Mouse (Mus musculus): Measurements from ENCODE around the gene Tnfrsf25. TPM values are rescaled to one million over a fixed set of nuclear protein-coding genes. Genes with fewer than 3 reads are reported as not detected.

Tnfrsf25 gene
- polyA plus RNA-seq, 1 experiment from 2014 or later = 0.12 TPM

- H3K4me1 ChIP-seq (ENCODE audit: control insufficient read depth, low read depth, low read length) = peaks cover 25% of the 10 kb centered on the region
Observed at GRCm38 (mm10) chr4:152153771-152154177, 38.0 kb downstream of the Tnfrsf25 start.

DNA sequence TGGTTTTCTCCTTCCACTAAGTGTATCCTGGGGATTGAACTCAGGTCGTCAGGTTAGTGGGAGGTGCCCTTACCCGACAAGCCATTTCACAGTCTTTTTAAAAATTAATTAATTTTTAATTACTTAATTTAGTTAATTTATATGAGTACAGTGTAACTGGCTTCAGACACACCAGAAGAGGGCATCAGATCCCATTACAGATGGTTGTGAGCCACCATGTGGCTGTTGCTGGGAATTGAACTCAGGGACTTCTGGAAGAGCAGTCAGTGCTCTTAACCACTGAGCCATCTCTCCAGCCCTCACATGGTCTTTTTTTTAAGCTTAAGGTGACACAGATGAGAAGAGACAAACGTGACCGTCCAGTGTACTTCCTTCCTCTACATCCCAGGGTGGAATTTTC is 39.3 kb downstream of the Tnfrsf25 start:
- H3K4me2 ChIP-seq (ENCODE audit: low read depth, low read length) = no peak overlapping the region
- H3K9me3 ChIP-seq (replicated peaks; ENCODE audit: control insufficient read depth, low read length) = no peaks in the 10 kb centered on the region
- H3K27ac ChIP-seq (ENCODE audit: low read length) = no peak overlapping the region
- peaks cover 57% of the 10 kb centered on the region for H3K27me3 ChIP-seq (ENCODE audit: control insufficient read depth, insufficient read depth, low read depth, low read length)
- WGBS (ENCODE audit: insufficient replicate concordance) = 55% methylated on average over 4 of the region's 4 CpGs
- H3K9ac ChIP-seq (ENCODE audit: low read depth, low read length) = no peak overlapping the region
- no peak overlapping the region for H3K4me3 ChIP-seq (ENCODE audit: low read depth, low read length)
- ATAC-seq (ENCODE audit: low read depth) = no peak
- peaks cover 31% of the 10 kb centered on the region for H3K4me1 ChIP-seq (ENCODE audit: control insufficient read depth, low read depth, low read length)
- no peaks in the 10 kb centered on the region for H3K36me3 ChIP-seq (ENCODE audit: control insufficient read depth, insufficient read depth)

More at GRCm38 (mm10) chr4:152153771-152154177, 38.0 kb downstream of the Tnfrsf25 start:
- peak overlapping the region; percentile 14; the same call in 1 of the 2 replicates for H3K4me3 ChIP-seq (ENCODE audit: low read depth, low read length)
- no peaks in the 10 kb centered on the region for H3K9me3 ChIP-seq (replicated peaks; ENCODE audit: control insufficient read depth, low read length)
- H3K4me2 ChIP-seq (ENCODE audit: low read depth, low read length) = peak overlapping the region; percentile 43
- peak; percentile 34 for ATAC-seq (ENCODE audit: low read depth)
- H3K36me3 ChIP-seq (ENCODE audit: control insufficient read depth, insufficient read depth) = no peaks in the 10 kb centered on the region
- H3K9ac ChIP-seq (ENCODE audit: low read depth, low read length) = no peak overlapping the region
- H3K27ac ChIP-seq (ENCODE audit: low read length) = no peak overlapping the region
- WGBS (ENCODE audit: insufficient replicate concordance) = 1% methylated on average over 23 of the region's 23 CpGs
- H3K27me3 ChIP-seq (ENCODE audit: control insufficient read depth, insufficient read depth, low read depth, low read length) = peaks cover 51% of the 10 kb centered on the region

- no peak for ATAC-seq (ENCODE audit: low read depth)
- peak overlapping the region; percentile 40 for H3K4me3 ChIP-seq (ENCODE audit: low read depth, low read length)
- H3K4me2 ChIP-seq (ENCODE audit: low read depth, low read length) = peak overlapping the region; percentile 61
- peaks cover 19% of the 10 kb centered on the region for H3K4me1 ChIP-seq (ENCODE audit: control insufficient read depth, low read depth, low read length)
- H3K9ac ChIP-seq (ENCODE audit: low read depth, low read length) = no peak overlapping the region; the same call in 1 of the 2 replicates
- H3K9me3 ChIP-seq (replicated peaks; ENCODE audit: control insufficient read depth, low read length) = no peaks in the 10 kb centered on the region
- 11% methylated on average over 21 of the region's 21 CpGs for WGBS (ENCODE audit: insufficient replicate concordance)
- H3K27ac ChIP-seq (ENCODE audit: low read length) = no peak overlapping the region
- H3K36me3 ChIP-seq (ENCODE audit: control insufficient read depth, insufficient read depth) = no peaks in the 10 kb centered on the region
- H3K27me3 ChIP-seq (ENCODE audit: control insufficient read depth, insufficient read depth, low read depth, low read length) = peaks cover 59% of the 10 kb centered on the region
Observed at GRCm38 (mm10) chr4:152157779-152158584, 42.2 kb downstream of the Tnfrsf25 start.

GRCm38 (mm10) chr4:152158585-152159284 is 43.0 kb downstream of the Tnfrsf25 start, which contains the start of gene Hes2:
Gene Hes2, plus strand, starts transcription at chr4:152158867.
- peak within 1 kb of the TSS; percentile 40 for H3K4me3 ChIP-seq (ENCODE audit: low read depth, low read length)
- WGBS (ENCODE audit: insufficient replicate concordance) = 3% methylated on average over 35 of the region's 35 CpGs
- no peaks in the 10 kb centered on the region for H3K36me3 ChIP-seq (ENCODE audit: control insufficient read depth, insufficient read depth)
- H3K9ac ChIP-seq (ENCODE audit: low read depth, low read length) = no peak within 1 kb of the TSS; the same call in 1 of the 2 replicates
- H3K27ac ChIP-seq (ENCODE audit: low read length) = no peak within 1 kb of the TSS
- peaks cover 52% of the 10 kb centered on the region for H3K27me3 ChIP-seq (ENCODE audit: control insufficient read depth, insufficient read depth, low read depth, low read length)
- peak within 1 kb of the TSS; percentile 61 for H3K4me2 ChIP-seq (ENCODE audit: low read depth, low read length)
- no peaks in the 10 kb centered on the region for H3K9me3 ChIP-seq (replicated peaks; ENCODE audit: control insufficient read depth, low read length)
- peaks cover 15% of the 10 kb centered on the region for H3K4me1 ChIP-seq (ENCODE audit: control insufficient read depth, low read depth, low read length)
- peak; percentile 14 for ATAC-seq (ENCODE audit: low read depth)

DNA sequence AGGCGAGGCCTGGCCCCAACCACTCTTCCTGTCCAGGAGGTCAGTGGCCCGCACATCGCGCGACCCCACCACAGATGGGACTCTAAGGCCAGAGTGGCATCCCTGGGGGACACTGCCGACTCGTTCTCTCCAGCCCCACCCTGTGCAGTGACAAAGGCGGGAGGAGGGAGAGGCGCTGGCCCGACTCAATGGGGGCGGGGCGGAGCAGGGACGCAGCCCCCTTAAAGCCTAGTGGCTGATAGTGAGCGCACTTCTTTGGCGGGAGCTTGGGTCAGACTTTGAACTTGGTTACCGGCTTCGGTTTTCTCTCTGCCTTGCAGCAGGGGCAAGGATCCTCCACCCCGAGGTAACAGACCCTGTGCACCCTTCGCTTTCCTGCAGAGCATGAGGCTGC is 43.5 kb downstream of the Tnfrsf25 start:
- no peak overlapping the region for H3K9ac ChIP-seq (ENCODE audit: low read depth, low read length)
- peaks cover 52% of the 10 kb centered on the region for H3K27me3 ChIP-seq (ENCODE audit: control insufficient read depth, insufficient read depth, low read depth, low read length)
- peaks cover 15% of the 10 kb centered on the region for H3K4me1 ChIP-seq (ENCODE audit: control insufficient read depth, low read depth, low read length)
- H3K4me2 ChIP-seq (ENCODE audit: low read depth, low read length) = peak overlapping the region; percentile 61; the same call in 1 of the 2 replicates
- ATAC-seq (ENCODE audit: low read depth) = no peak
- H3K4me3 ChIP-seq (ENCODE audit: low read depth, low read length) = peak overlapping the region; percentile 40
- WGBS (ENCODE audit: insufficient replicate concordance) = 2% methylated on average over 18 of the region's 19 CpGs
- H3K9me3 ChIP-seq (replicated peaks; ENCODE audit: control insufficient read depth, low read length) = no peaks in the 10 kb centered on the region
- no peaks in the 10 kb centered on the region for H3K36me3 ChIP-seq (ENCODE audit: control insufficient read depth, insufficient read depth)
- no peak overlapping the region for H3K27ac ChIP-seq (ENCODE audit: low read length)

- no peak for ATAC-seq (ENCODE audit: low read depth)
- Histone ChIP-seq H3K9ac (ENCODE audit: low read depth, low read length) (no peak overlapping the region), H3K4me3 (ENCODE audit: low read depth, low read length) (no peak overlapping the region), H3K4me2 (ENCODE audit: low read depth, low read length) (no peak overlapping the region), H3K9me3 (replicated peaks; ENCODE audit: control insufficient read depth, low read length) (no peaks in the 10 kb centered on the region), H3K27ac (ENCODE audit: low read length) (no peak overlapping the region), H3K27me3 (ENCODE audit: control insufficient read depth, insufficient read depth, low read depth, low read length) (peaks cover 52% of the 10 kb centered on the region), H3K36me3 (ENCODE audit: control insufficient read depth, insufficient read depth) (no peaks in the 10 kb centered on the region), H3K4me1 (ENCODE audit: control insufficient read depth, low read depth, low read length) (peaks cover 15% of the 10 kb centered on the region)
- 27% methylated on average over 4 of the region's 4 CpGs for WGBS (ENCODE audit: insufficient replicate concordance)
Observed at GRCm38 (mm10) chr4:152160748-152161147, 45.0 kb downstream of the Tnfrsf25 start.

- Histone ChIP-seq H3K4me2 (ENCODE audit: low read depth, low read length) (no peak overlapping the region), H3K9me3 (replicated peaks; ENCODE audit: control insufficient read depth, low read length) (no peaks in the 10 kb centered on the region), H3K36me3 (ENCODE audit: control insufficient read depth, insufficient read depth) (no peaks in the 10 kb centered on the region), H3K4me3 (ENCODE audit: low read depth, low read length) (no peak overlapping the region), H3K9ac (ENCODE audit: low read depth, low read length) (no peak overlapping the region), H3K27me3 (ENCODE audit: control insufficient read depth, insufficient read depth, low read depth, low read length) (peaks cover 52% of the 10 kb centered on the region), H3K27ac (ENCODE audit: low read length) (no peak overlapping the region), H3K4me1 (ENCODE audit: control insufficient read depth, low read depth, low read length) (peaks cover 15% of the 10 kb centered on the region)
- WGBS (ENCODE audit: insufficient replicate concordance) = 65% methylated on average over 6 of the region's 6 CpGs
- ATAC-seq (ENCODE audit: low read depth) = no peak; the same call in 1 of the 2 replicates
Observed at GRCm38 (mm10) chr4:152161601-152162000, 45.9 kb downstream of the Tnfrsf25 start.

GRCm38 (mm10) chr4:152162748-152163147 is 47.0 kb downstream of the Tnfrsf25 start:
- no peak overlapping the region for H3K9ac ChIP-seq (ENCODE audit: low read depth, low read length)
- H3K4me1 ChIP-seq (ENCODE audit: control insufficient read depth, low read depth, low read length) = peaks cover 15% of the 10 kb centered on the region
- ATAC-seq (ENCODE audit: low read depth) = no peak
- no peak overlapping the region for H3K4me3 ChIP-seq (ENCODE audit: low read depth, low read length)
- H3K9me3 ChIP-seq (replicated peaks; ENCODE audit: control insufficient read depth, low read length) = no peaks in the 10 kb centered on the region
- peaks cover 48% of the 10 kb centered on the region for H3K27me3 ChIP-seq (ENCODE audit: control insufficient read depth, insufficient read depth, low read depth, low read length)
- H3K4me2 ChIP-seq (ENCODE audit: low read depth, low read length) = no peak overlapping the region
- WGBS (ENCODE audit: insufficient replicate concordance) = 37% methylated on average over 2 of the region's 2 CpGs
- H3K27ac ChIP-seq (ENCODE audit: low read length) = no peak overlapping the region
- H3K36me3 ChIP-seq (ENCODE audit: control insufficient read depth, insufficient read depth) = no peaks in the 10 kb centered on the region

All from liver, embryonic 16.5 days (tissue).